Mouse (Mus musculus): ENCODE data around the gene Gm5157.
"Not testable (repeated sequence)": the region's sequence is repeated elsewhere in the genome, so short reads cannot be mapped to it uniquely, and the experiment has no call there.

The Gm5157 gene

DNA sequence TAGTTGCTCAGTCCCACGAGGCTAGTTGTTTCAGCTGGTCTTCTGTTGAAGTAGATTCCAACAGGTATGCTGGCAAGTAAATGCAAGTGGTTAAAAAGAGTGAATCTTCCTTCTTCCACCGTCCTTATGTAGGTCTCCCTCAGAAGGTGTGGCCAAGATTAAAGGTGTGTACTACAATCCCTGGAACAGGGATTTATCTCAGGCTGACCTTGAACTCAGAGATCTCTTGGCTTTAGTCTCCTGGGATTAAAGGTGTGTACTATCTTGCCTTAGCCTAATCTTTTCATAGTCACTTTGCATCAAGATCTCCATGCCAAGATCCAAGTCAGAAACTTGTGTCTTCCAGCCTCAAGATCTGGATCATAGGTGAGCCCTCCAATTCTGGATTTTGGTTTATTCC lies at the start of gene Gm5157:
Gene Gm5157, minus strand, starts transcription at position 101 of the 400 bp plus-strand sequence.
- DNase-seq: not testable (repeated sequence)

DNA sequence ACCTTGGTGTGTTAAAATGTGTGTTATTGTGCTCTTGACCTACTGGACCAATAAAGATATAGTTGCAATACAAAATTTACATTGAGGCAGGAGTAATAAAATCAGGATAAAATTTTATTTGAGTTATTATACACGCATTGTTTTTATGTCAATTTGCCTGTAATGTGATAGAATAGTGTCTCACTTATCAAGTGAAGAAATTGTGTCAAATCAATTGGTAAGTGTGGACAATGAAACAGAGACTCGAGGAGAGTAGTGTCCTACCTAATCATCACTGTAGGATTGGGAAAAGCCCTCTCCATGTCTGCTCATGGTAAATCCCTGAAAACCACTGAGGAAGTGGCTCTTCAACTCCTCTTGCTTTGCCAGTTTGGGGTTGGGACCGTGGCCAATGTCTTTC lies 28.3 kb downstream of the Gm5157 start, which contains the start of gene Vmn1r123:
Gene Vmn1r123, plus strand, starts transcription at position 301 of the 400 bp plus-strand sequence.
- DNase-seq: not testable (repeated sequence)

Data from retina, postnatal 1 day (tissue).